Mouse (Mus musculus) kidney, adult 18-20 months (tissue): ENCODE measurements around the gene Theg.

Experiments
- DNase-seq: peaks from one replicate; pipeline ENCODE4 v3.0.0; 2021

The Theg gene

DNA sequence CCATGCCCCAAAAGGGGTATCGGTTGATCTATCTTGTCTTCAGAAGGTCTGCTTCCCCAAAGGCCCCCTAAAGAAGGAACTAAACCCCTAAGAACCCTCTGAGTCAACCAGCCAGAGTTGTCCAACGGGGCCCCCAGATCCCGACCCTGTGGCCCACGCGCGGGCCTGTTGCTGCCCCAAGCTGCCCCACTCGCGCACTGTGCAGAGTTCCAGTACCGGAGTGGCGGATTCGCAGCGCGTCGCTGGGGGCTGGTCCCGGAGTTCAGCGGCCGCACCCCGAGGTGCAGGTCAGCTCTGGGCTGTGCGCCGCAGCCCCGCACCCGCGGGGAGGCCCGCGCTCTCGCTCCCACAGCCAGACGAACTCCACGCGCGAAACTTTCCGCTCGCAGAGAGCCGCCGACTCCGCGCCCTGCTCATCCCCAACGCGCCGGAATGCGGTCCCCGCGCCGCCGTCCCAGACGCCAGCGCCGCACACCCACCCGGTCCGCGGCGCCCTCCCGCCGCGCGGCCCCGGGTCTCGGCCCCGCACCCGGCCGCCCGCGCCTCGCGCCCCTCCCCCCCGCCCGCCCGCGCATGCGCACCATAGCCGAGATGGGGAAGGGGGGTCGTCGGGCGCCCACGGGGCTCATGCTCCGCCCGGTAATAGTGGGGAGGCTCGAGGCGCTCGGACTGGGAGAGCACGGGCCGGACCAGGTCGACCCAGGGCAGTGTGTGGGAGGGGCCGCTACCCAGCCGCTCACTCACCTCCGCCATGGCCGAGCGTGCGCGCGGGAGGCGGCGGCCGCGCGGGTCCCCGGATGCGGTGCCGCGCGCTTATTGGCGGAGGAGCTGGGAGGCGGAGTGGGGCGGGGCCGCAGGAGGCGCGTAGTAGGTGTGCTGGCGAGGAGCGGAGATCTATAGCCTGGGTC lies 32.5 kb downstream of the Theg start, which contains the start of gene Mier2:
Mier2 (minus strand) TSS at position 870 of the 908 bp plus-strand sequence.
- peak; percentile 80 for DNase-seq

DNA sequence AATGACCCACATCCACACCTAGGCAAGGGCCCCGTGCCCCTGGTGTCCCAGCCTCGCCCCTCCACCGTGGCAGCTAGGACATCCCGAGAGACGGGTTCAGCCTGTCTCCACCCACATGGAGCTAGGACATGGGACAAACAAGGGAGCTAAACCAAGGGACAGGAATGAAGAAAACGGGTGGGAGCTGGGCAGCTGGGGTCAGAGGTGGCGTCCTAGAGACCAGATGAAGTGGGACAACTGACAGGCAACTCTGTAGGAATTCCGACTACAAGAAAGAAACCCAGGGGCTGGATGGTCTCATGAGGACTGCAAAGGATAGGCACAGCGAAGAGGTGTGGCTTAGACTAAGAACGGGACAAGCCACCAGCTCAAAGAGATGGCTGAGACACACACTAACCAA lies 33.4 kb downstream of the Theg start:
- no peak for DNase-seq

DNA sequence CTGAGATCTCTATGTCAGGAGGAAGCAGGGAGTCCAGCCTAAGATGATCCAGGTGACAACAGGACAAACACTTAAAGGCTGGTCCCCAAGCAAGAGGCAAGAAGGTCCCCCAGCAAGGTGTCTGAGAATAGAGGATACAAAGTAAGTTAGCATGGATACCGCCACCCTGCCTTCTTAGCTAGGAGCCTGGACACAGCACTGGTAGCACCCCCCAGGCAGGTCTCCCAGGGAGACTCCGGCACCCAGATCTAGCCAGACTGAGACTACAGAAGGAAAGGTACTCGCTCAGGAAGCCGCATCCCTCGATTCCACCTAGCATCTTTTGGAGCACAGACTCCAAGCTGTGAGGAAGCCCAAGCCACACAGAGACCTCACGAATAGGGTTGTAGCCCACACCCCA lies 34.0 kb downstream of the Theg start:
- no peak for DNase-seq

DNA sequence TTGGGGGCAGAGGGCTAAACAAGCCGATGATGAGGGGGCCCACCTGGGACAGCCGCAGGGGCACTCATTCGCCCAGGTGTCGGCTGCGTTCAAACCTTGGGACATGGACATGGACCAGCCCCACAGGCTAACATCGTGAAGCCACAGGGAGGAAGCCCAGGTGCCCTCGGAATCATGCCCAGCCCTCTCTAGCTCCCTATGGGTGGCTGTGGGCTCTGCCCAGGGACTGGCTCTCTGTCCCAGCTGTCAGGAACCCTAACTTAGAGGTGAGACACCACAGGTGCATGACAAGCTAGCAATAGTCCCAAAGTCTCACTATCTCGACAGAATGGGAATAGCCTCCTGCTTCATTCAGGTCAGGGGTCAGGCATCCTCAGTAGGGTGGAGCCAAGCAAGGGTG lies 34.6 kb downstream of the Theg start:
- no peak for DNase-seq

DNA sequence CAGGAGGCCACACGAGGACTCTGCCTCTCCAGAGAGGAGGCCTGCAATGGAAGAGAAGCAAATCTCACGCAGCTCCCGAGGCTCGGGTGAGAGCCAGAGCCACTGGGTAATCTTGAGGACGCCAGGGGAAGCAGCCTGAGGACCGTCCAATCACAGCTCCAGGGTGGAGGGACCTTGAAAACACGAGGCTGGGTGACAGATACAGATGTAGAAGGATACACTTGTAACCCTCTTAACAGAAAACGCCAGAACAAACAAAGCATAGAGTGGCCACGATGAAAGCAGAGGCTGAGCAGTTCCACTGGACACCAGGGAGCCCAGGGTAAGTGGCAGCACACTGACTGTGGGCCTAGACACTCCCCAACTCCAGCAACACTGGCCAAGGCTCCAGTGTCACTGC lies 36.8 kb downstream of the Theg start:
- no peak for DNase-seq

DNA sequence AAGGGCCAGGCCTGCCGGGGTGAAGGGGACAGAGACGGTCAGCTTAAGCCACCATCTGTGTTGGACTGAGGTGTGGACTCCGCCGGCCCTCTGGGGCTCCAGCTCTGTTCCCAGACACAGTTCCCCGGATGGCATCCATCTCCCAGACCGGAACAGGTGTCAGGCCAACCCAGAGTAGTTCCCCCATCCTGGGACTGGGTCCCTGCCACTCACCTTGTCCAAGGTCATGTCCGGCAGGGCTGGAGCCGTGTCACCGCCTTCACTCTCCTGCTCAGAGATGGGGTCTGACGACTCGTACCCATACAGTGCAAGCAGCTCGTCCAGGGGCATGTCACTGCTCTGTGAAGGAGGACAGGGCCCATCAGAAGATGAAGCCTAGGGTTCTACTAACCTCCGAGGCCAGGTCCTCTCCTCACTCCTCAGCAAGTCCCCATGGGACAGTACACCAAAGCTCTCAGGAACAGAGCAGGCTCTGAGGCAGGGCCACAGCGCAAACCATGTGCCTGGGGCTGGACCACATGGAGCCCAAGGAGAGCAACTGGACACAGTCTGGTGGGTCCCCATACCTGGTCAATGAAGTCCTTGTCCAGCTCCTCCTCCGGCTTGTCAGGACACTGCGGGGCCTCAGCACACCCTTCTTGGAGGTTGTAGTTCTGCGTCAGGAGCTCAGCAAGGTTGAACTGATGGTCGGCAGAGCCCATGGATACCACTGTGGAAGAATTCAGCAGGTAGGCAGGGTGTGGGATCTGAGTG lies 38.0 kb downstream of the Theg start:
- no peak for DNase-seq

DNA sequence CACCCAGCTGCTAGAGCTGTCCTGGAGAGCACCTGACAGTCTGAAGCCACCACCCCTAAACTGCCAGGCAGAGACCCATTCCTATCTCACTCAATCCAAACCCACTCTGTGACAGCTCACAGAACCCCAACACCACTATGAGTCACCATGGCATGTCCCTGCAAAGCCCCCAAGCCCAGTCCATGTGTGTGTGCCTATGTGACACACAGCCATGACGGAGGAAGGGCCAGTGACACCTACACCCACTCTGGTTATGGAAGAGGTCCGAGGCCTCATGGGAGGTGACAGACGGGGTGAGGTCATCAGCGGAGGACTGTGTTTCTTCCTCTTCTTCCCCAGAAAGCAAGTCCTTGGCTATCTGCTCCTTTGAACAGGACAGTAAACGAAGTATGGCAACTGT lies 38.6 kb downstream of the Theg start:
- DNase-seq, result no peak

DNA sequence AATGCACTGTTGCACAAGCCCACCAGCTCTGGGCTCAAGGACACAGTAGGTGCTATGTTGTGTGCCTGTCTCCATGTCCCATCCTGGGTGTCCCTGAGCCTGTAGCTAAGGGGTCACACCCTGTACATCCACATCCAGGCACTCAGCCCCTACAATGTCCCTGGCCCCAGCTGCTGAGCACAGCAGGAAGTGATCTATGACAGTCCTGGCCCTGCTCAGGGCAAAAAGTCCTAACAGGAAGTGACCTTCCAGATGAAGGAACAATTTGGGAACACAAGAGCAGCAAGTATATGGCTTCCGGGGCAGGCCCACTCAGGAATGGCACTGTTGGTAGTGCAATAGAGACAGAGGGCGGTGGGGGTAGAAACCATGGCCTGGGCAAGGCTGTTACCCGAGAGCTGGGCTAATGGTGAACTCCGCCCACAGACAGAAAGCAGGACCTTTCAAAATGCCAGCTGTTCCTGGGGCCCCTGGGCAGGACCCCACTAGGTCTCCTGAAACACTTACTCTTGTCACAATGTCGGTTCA lies 39.9 kb downstream of the Theg start:
- DNase-seq, result no peak

DNA sequence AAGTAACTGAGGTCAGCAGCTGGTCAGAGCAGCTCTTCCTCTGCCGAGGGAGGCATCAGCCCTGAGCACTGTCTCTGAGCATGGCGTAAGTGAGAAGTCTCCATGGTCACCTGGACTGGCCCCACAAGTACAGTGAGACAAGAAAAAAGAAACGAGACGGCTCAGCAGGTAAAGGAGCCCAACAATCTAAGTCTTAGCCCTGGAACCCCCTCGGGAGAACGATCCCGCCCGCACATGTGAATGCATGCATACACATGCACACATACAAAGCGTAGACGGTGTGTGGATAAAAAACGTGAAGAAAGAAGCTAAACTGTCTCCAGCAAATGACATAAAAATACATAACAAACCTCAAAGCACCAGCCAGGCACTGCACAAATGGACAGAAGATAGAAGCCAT lies 40.6 kb downstream of the Theg start:
- no peak for DNase-seq

DNA sequence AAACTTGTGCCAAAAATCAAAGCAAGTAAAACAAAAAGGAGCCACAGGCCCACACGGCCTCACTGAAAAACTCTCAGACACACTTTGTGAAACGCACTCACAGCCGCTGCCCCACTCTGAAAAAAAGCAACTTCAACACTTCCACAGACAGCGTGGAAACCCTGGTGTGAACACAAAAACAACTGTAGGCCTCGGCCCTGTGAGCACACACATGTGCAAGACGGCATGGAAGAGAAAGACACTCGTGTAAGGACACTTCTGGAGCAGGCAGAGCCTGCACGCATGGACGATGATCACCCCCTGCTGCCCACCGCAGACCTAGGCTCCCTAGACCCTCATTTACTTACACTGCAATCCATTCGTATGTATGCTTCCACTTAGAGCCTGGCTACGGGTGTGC lies 41.2 kb downstream of the Theg start:
- DNase-seq, result no peak

DNA sequence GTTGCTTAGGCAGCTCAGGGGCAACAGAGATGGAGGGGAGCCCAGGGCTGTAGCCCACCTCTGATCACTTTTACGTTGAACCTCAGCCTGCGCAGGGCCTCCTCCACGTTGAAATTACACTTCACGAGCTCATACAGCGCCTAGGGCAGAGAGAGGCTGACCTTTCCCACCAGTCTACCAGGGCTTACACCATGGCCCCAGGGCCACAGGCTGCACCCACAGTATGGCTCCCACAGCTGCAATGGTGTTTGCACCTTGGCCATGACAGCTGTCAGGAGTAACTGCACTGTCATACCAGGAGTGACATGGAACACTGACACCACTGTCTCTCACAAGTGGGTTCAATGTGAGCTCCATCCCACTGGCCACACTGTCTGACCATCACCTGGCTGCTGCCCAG lies 42.5 kb downstream of the Theg start:
- no peak for DNase-seq

DNA sequence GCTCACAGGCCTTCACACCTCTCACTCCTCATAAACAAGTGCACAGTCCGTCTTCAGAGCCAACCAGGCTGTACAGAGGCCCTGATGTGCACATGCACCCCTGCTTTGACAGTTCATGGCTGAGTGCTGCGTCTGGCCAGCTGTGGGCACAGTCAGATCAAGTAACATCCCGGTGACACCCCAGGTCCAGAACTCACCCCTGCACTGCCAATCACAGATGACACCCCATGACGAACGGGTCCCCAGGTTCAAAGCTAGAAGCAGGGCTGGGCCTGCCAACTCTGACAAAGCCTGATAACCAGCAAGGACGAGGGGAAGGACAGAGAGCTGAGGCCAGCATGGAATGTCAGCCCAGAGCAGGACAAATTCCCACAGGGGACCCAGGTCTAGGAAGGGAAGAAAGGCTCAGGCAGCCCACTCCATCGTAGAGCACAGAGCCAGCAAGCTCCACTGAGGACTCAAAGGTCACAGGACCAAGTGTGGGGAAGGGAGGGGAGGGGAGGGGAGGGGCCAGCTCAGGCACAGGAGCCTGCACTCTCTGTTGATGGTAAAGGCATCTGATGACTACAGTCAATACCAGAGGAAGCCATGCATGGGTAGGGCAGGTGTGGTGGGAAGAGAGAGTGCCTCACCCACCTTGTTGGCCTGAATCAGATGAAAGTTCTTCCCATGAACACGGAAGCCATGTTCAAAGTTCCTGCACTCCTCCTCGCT lies 43.1 kb downstream of the Theg start:
- DNase-seq, result no peak

DNA sequence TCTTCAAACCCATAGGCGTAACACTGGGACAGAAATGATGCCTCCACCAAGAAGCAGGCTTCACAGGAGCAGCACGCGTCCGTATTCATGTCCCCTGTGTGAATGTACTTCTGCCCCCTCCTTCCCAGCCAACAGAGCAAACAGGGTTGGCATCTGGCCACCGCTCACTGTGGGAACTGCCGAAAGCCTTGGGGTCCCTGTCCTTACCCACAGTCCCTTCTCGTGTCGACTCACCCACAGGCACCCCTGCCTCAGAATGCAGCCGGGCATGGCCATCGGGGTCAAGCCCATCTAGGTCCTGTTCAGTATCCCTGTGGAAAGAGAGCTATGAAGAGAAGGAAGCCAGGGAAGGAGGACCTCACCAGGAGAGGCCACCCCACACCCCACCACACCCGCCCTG lies 45.0 kb downstream of the Theg start:
- no peak for DNase-seq

DNA sequence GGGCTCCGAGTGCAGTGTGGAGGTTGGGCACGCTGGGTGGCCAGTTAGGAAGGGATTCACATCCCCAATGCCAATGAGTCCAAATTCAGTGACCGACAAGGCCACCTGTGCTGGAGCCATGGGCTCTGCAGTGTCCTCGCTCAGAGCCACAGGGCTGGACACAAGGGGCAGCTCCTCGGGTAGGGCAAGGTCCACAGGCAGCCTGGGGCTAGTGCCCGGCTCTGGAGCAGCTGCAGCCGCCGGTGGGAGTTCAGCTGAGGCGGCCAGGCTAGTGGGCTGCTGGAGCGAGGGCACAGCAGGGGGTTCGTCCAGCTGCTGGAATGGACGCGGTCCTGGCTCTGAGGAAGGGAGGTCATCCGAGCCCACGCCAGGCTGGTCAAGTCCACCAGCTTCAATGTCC lies 45.6 kb downstream of the Theg start:
- DNase-seq, result peak; percentile 55

DNA sequence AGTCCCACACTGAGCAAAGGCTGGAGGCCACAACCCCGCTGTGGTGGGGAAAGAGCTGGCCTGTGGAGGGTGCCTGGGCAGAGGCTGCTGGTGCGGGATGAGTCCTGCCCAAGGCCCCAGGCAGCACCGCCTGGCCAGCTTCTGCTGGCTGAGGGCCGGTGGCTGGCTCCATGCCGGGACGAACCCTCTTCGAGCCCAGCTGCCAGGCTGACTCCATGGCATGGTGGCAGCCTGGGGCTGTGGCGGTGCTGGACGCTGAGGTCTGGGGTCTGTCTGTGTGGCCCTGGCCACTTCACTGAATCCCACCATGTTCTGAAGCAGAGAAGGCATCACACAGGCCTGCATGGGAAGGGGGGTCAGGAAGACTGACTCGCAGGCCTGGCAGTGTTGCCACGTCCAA lies 46.4 kb downstream of the Theg start:
- no peak for DNase-seq

DNA sequence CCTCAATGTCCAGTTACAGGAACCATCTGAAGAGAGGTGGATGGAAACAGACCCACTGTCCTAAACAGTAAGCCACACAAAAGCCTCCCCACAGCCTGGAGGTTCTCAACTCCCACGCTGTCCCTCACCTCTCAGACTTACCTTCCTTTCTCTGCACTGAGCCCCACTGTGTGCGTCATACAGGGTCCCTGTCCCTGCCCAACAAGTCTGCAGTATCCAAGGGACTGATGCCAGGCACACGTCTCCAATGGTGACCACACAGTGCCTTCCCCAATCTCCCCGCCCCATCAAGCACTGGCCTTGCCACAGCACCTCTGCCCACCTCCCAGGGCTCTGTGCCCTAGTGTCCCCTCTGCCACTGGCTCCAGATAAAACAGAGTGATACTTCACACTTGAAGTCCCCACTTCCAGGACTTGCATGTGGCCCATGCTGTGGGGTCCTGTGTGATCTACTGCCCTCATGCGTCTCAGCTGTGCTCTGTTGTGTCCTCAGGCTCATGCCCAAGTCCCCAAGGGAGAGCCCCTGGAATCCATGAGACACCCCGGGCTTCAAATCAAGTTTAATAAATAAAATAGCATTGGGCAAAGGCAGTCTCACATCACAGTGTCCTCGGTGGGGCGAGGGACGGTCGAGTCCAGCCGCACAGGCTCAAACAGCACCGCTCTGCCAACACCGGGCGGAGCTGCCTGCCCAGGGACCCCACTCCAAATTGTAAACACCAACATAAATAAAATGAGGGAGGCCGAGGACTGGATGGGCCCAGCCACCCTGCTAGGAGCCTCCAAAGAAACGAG lies 47.2 kb downstream of the Theg start:
- no peak for DNase-seq

DNA sequence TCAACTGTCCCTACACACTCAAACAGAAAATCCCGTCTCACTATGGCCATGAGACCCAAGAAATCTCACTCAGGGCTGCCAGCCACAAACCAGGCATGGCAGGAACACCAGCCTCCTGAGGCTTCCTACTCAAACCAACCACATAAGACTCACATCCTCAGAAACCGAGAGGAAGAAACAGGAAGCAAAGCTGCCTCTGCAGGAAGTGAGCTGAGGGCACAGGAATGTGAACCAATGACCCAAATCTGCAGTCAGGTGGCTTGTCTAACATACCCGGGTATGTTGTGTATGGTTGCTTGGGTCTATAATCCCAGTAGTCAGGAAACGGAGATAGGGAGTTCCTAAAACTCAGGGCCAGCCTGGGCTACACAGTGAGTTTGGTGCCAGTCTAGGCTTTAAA lies 48.3 kb downstream of the Theg start:
- DNase-seq, result no peak

DNA sequence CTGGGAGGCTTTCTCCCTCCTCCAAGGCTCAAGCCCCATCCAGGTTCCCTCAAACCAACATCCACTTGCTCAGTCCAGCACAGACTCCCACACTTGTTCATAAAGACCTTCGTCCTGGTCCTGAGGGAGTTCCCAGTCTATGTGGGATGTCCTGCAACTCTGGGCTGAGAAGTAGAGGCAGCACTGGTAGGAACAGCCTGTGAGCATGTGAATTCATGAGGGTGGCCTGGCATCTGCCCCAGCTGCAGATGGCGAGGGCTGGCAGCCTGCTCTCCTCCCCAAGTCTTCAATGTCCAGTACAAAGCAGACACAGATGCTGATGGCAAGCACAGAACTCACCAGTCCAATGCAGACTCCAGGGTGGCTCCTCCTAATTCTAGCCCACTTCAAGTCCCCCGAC lies 48.8 kb downstream of the Theg start:
- DNase-seq, result no peak

DNA sequence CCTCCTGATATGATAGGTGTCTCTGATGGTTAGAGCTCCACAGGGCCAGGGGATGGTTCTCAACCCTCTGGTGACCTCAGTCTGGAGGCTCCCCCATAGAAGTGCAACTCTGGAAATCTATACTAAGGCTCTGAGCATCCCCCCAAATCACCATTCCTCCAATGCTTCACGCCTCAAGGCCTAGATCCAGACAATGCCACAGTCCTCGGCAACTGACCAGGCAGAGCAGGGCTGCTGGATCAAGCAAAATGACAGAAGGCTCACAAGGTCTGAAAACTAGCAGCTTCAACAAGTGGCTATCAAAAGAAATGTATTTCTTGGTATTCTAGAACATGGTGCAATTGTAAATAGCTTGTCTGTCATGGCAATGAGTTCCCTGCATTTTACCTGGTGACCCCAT lies 49.4 kb downstream of the Theg start:
- DNase-seq, result no peak

DNA sequence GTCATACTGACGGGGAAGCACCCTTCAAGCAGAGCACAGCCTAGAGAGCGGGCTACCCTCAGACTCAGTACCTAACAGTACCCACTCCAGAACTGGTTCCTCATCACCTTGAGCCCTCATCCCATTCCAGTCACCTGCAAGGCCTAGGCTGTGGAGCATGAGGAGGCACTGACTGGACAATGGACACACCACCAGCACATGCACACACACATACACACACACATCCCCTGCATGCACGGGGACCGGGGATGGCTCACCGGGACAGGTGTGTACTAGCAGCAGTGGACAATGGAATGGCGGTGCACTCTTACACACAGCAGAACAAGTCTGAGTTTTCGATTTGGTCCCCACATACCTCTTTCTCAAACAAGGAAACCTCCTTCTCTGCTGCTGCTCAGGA lies 49.9 kb downstream of the Theg start:
- DNase-seq, result no peak

DNA sequence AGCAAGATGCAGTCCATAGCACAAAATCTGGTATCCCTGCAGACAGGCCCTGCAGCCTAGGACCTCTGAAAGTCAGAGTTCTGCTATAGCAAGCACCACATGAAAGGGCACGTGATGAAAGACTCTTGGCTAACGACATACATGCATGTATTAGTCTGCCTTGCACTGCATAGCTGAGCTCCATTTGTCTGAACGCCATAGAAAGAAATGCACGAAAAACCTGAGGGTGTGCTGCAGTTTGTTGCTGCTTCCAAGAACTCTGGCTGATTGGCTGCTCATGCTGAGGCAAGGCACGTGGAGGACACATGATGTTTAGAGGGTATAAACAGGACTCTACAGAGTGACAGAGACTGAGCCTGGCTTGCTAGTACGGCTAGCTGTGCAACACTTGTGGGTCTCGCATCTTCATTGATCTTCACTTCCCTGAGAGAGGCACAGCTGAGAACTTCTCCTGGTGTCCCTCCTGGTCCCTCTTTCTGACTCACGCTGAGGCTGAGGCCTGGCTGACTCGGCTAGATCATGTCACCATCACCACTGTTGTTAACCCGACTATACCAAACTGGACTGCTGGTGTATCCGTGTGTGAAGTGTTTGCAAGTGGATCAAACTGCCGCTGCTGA lies 50.6 kb downstream of the Theg start:
- DNase-seq, result no peak

DNA sequence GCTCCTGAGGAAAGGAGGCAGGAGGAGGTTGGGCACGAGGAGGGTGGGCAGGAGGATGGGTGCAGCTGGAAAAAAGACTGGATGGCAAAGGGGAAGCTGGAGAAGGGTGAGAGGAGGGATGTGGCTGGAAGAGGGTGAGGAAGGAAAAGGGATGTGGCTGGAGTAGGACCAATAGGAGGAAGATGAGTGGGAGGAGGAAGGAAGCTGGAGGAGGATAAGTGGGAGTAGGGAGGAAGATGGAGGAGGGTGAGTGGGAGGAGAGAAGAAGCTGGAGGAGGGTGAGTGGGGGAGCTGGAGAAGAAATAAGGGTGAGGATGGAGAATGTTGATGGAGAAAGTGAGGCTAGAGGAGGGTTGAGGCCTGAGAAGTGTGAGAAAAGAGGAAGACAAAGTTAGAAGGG lies 51.7 kb downstream of the Theg start:
- DNase-seq, result no peak
